8 mouse cellular contexts compared by ENCODE assay signal in genomic region chr3:28968851-28969250, GRCm38 (mm10).
DNase-seq lines count a peak whose midpoint lies in the region; ATAC-seq and TF ChIP-seq lines count a peak whose summit lies in the region.
"Had no signal": no experiment of that assay in that cellular context is flagged by ENCODE, and none has a peak within 500 bp of the region (broad histone marks: within the 10 kb centered on the region; RNA-seq: fewer than 3 reads in every experiment).

No protein-coding gene starts in this region.

- H3K4me2 ChIP-seq in forebrain, embryonic 16.5 days (ENCODE audit: low read length), result no peak overlapping the region
- H3K4me2 ChIP-seq in kidney, embryonic 14.5 days (replicated peaks; ENCODE audit: low read depth, low read length), result no peak overlapping the region
- H3K4me2 ChIP-seq in liver, embryonic 14.5 days (ENCODE audit: low read depth), result no peak overlapping the region
- H3K4me2 ChIP-seq: limb, embryonic 15.5 days had no signal

- ATAC-seq in forebrain, embryonic 16.5 days, result peak; percentile 57; the same call in 1 of the 2 replicates
- ATAC-seq in kidney, embryonic 14.5 days (ENCODE audit: low FRiP score, low TSS enrichment), result 0 out of 2 replicates have a peak, but pooled peaks have one; percentile 35
- ATAC-seq in liver, embryonic 14.5 days (ENCODE audit: insufficient read depth), result no peak

- H3K9ac ChIP-seq in ES-Bruce4 (ENCODE audit: low read depth, poor library complexity, severe bottlenecking), result no peak overlapping the region
- H3K9ac ChIP-seq in forebrain, embryonic 16.5 days (replicated peaks; ENCODE audit: low read depth, low read length), result no peak overlapping the region
- no peak overlapping the region for H3K9ac ChIP-seq in kidney, embryonic 14.5 days (ENCODE audit: low read depth, low read length)
- no peak overlapping the region for H3K9ac ChIP-seq in liver, embryonic 14.5 days (replicated peaks)
- H3K9ac ChIP-seq: limb, embryonic 15.5 days had no signal

- H3K9me3 ChIP-seq in ES-Bruce4 (replicated peaks; ENCODE audit: control insufficient read depth, insufficient read depth, low read length, poor library complexity, severe bottlenecking), result no peaks in the 10 kb centered on the region; the same call in 1 of the 2 replicates
- H3K9me3 ChIP-seq in forebrain, embryonic 16.5 days (ENCODE audit: control insufficient read depth, low read length), result no peaks in the 10 kb centered on the region
- H3K9me3 ChIP-seq in kidney, embryonic 14.5 days (ENCODE audit: control insufficient read depth, low read length), result no peaks in the 10 kb centered on the region
- no peaks in the 10 kb centered on the region for H3K9me3 ChIP-seq in liver, embryonic 14.5 days (ENCODE audit: control insufficient read depth, low read length)
- H3K9me3 ChIP-seq: limb, embryonic 15.5 days had no signal

- peak; percentile 15 to 18 for DNase-seq in B cell, adult 2 months
- DNase-seq in c-Kit-positive CD71-positive TER-119-negative erythroid progenitor cells, embryonic 14.5 days (ENCODE audit: low read depth), result peak; percentile 8
- peak in 2 of 3 experiments; percentile 1 to 7 for DNase-seq in liver, embryonic 14.5 days (ENCODE audit: low read depth in 3 of 3, low spot score in 3 of 3)
- peak; percentile 33 for DNase-seq in right cerebral cortex, adult 18-20 months

- no peaks in the 10 kb centered on the region for H3K36me3 ChIP-seq in ES-Bruce4 (ENCODE audit: control insufficient read depth, insufficient read depth, low read length, poor library complexity, severe bottlenecking)
- no peaks in the 10 kb centered on the region for H3K36me3 ChIP-seq in forebrain, embryonic 16.5 days (ENCODE audit: control insufficient read depth, insufficient read depth)
- H3K36me3 ChIP-seq in kidney, embryonic 14.5 days (ENCODE audit: control insufficient read depth, insufficient read depth, low read length), result no peaks in the 10 kb centered on the region
- no peaks in the 10 kb centered on the region for H3K36me3 ChIP-seq in liver, embryonic 14.5 days (replicated peaks; ENCODE audit: control insufficient read depth, insufficient read depth, low read depth)
- H3K36me3 ChIP-seq: limb, embryonic 15.5 days had no signal

- H3K4me3 ChIP-seq in ES-Bruce4 (ENCODE audit: low read depth, low read length), result no peak overlapping the region
- H3K4me3 ChIP-seq in forebrain, embryonic 16.5 days (replicated peaks; ENCODE audit: low read length), result no peak overlapping the region
- no peak overlapping the region for H3K4me3 ChIP-seq in kidney, embryonic 14.5 days (ENCODE audit: low read length)
- H3K4me3 ChIP-seq in liver, embryonic 14.5 days (ENCODE audit: insufficient read depth in 1 of 2, low read depth in 2 of 2, low read length in 2 of 2), result no peak overlapping the region
- H3K4me3 ChIP-seq: limb, embryonic 15.5 days had no signal

- TF ChIP-seq POLR2A in ES-Bruce4 (IDR thresholded peaks at IDR 0.05; ENCODE audit: insufficient read depth, low read length), result no peak

- no peak for TF ChIP-seq EP300 in ES-Bruce4 (IDR thresholded peaks at IDR 0.05; ENCODE audit: insufficient read depth, low read depth, low read length)
- TF ChIP-seq EP300 in liver, embryonic 14.5 days (IDR thresholded peaks at IDR 0.05; ENCODE audit: low read depth), result no peak

- peak; percentile 11 for TF ChIP-seq CTCF in ES-Bruce4 (IDR thresholded peaks at IDR 0.05; ENCODE audit: low read depth, low read length)
- peak; percentile 56 for TF ChIP-seq CTCF in liver, embryonic 14.5 days (IDR thresholded peaks at IDR 0.05; ENCODE audit: low read depth)

- WGBS in forebrain, embryonic 16.5 days, result 0% methylated on average over 4 of the region's 4 CpGs
- WGBS in kidney, embryonic 14.5 days, result 0% methylated on average over 4 of the region's 4 CpGs
- under 1% methylated on average over 4 of the region's 4 CpGs for WGBS in liver, embryonic 14.5 days (ENCODE audit: insufficient replicate concordance)

- no peaks in the 10 kb centered on the region for H3K27me3 ChIP-seq in ES-Bruce4 (ENCODE audit: control insufficient read depth, insufficient read depth, low read length, poor library complexity, severe bottlenecking)
- H3K27me3 ChIP-seq in forebrain, embryonic 16.5 days (replicated peaks; ENCODE audit: control insufficient read depth, insufficient read depth, low read length), result no peaks in the 10 kb centered on the region
- H3K27me3 ChIP-seq in kidney, embryonic 14.5 days (ENCODE audit: control insufficient read depth, insufficient read depth, low read length), result no peaks in the 10 kb centered on the region
- no peaks in the 10 kb centered on the region for H3K27me3 ChIP-seq in liver, embryonic 14.5 days (ENCODE audit: control insufficient read depth, insufficient read depth, low read length)
- H3K27me3 ChIP-seq: limb, embryonic 15.5 days had no signal

- H3K4me1 ChIP-seq in ES-Bruce4 (ENCODE audit: control insufficient read depth, insufficient read depth, low read length), result no peaks in the 10 kb centered on the region
- no peaks in the 10 kb centered on the region for H3K4me1 ChIP-seq in forebrain, embryonic 16.5 days (replicated peaks; ENCODE audit: control insufficient read depth, insufficient read depth, low read length)
- H3K4me1 ChIP-seq in kidney, embryonic 14.5 days (ENCODE audit: control insufficient read depth, insufficient read depth, low read length), result no peaks in the 10 kb centered on the region
- H3K4me1 ChIP-seq in liver, embryonic 14.5 days (replicated peaks; ENCODE audit: control insufficient read depth in 2 of 2, insufficient read depth in 2 of 2, low read length in 1 of 2), result no peaks in the 10 kb centered on the region
- H3K4me1 ChIP-seq: limb, embryonic 15.5 days had no signal

- H3K27ac ChIP-seq in ES-Bruce4 (ENCODE audit: insufficient read depth, low read length), result no peak overlapping the region
- no peak overlapping the region for H3K27ac ChIP-seq in forebrain, embryonic 16.5 days (ENCODE audit: low read length)
- no peak overlapping the region for H3K27ac ChIP-seq in kidney, embryonic 14.5 days (ENCODE audit: low read depth, low read length)
- no peak overlapping the region for H3K27ac ChIP-seq in liver, embryonic 14.5 days
- H3K27ac ChIP-seq: limb, embryonic 15.5 days had no signal
